Mouse (Mus musculus) embryo, embryonic 10 days (tissue): ENCODE measurements around the gene Ltb4r1.

Experiments
- DNase-seq: peaks from one replicate; pipeline ENCODE4 v3.0.0-alpha.2; 2015; ENCODE audit warnings: low spot score

Ltb4r1 gene

DNA sequence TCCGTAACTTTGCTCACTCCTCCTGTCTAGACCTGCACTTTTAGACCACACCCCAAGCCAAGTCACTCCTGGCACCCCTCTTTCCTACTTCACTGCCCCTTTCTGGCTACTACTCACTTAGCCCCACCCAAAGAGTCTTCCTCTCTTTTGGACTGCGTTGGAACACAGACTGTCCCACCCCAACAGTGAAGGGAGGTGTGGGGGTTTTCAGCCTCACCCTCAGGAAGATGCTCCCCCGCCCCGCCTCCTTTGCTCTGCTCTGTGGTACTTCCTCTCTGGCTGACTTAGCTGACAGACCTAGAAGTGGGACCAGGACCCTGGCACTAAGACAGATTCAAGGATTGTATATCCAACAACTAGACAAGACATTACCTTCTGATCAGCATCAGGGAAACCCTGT is at the start of gene Ltb4r1:
TSS of gene Ltb4r1 (plus strand) at position 267 of the 400 bp plus-strand sequence.
- DNase-seq, result no peak

DNA sequence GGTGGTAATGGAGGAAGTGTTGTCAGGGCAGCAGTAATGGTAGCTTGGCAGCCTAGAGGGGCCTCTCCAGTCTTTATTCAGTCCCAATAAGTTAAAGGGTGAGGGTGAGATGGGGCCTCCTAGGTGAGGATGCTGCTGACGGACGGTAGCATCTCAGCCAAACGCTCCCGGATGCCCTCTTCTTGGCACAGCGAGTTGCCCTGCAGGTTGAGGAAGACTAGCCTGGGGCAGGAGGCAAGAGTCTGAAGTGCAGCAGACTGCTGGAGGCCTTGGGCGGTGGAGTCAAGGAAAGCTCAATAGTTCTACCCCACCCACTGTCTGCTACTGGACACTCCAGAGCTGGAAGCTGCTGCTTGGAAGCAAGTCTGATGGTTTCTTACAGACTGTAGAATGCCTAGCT is 49.5 kb upstream of the Ltb4r1 start:
- no peak for DNase-seq

DNA sequence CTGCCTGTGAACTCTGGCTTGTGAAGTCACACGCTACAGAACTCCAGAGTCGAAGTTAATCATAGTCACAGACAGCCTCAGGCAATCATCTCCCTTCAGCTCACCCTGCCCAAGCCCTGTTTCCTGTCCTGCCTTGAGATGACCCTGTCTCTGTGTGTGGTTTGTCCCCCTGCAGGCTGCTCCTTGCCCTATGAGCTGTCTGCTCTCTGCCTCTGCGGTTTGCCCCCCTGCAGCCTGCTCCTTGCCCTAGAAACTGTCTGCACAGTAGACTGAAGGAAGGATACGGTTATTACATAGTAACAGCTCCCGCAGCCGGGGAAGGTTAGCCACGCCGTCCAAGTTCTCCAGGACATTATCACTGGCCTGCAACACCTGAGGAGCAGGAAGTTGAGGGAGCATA is 48.9 kb upstream of the Ltb4r1 start:
- no peak for DNase-seq

DNA sequence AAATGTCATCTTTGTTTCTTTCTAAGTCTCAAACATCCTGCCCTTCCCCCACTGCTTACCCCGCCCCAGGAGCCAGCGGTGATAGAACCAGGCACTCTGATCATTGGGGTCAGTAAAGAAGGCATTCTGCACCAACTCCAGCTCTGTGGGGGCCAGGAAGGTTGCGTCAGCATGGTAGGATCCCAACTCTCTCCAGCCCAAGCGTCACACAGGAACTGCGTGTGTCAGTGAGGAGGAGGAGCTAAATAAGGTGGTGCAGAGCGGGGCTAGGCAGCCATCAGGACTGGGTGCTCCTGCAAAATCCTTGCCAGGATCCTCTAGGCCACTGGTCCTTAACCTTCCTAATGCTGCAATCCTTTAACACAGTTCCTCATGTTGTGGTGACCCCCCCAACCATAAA is 46.0 kb upstream of the Ltb4r1 start:
- no peak for DNase-seq

DNA sequence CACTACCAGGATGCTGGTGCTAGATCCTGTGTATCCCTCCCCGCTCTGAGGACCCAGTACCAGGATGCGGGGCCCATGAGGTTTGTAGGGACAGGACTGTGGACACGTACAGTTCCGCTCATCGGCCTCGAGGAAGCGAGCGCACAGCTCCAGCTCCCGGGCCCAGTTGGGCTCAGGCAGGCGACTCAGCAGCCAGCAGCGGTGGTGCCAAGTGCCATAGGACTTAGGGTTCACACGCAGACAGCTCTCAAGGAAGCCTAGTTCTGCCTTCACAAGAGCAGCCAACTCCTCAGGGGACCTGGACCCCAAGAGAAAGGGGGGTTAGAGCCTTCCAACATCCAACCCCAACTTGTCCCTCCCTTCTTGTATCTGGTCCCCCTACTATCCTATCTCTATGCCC is 45.1 kb upstream of the Ltb4r1 start:
- no peak for DNase-seq

DNA sequence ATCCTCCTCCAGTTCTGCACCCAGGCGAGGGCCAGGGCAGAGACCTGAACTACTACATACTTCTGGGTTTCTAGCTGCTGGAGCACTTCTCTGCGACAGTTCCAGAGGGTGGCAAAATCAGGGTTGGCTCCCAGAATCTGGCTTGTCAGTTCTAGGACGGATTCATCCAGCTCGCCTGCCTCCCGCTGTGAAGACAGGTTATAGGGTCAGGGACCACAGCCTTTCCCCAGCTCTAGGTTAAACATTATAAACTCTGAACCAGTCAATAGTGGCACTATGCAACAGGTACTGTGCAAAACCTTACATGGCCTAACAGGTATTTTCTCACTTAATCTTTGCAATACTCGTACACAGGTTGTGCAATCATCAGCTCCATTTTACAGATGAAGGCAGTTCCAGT is 44.7 kb upstream of the Ltb4r1 start:
- DNase-seq, result no peak

DNA sequence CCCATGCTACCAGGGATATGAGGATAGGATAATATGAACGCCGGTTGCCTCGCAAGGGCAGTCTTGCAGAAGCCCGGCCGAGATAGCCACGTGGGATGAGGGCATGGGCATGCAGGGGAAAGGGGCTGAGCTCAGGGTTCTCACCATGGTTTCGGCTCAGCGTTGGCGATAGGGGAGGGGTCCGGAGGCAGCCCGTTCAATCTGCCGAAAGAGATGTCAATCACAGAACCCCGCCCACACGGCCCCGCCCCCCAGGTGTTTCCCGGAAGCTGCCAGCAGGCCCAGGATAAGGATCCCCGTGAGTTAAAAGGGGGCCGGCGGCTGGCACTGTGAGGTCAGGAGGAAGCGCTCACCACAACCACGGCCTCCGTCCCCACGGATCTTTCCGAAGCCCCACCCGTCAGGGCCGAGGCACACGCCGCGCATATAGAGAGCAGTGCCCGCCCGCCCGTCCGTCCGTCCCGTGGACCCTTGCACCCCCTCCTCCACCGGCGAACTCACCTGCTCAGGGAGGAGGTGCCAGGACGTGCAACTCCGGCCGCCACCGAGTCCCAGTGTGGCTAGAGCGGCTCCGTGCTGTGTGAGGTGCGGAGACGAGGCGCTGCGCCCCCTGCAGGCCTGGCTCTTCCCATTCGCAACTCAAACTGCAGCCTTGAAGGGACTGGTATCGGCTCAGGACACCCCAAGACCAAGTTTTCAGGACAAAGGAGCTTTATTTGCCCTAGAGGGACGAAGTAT is 43.9 kb upstream of the Ltb4r1 start, which contains the start of gene Rabggta:
TSS of gene Rabggta (minus strand) at position 564 of the 738 bp plus-strand sequence.
- DNase-seq, result peak; percentile 98

DNA sequence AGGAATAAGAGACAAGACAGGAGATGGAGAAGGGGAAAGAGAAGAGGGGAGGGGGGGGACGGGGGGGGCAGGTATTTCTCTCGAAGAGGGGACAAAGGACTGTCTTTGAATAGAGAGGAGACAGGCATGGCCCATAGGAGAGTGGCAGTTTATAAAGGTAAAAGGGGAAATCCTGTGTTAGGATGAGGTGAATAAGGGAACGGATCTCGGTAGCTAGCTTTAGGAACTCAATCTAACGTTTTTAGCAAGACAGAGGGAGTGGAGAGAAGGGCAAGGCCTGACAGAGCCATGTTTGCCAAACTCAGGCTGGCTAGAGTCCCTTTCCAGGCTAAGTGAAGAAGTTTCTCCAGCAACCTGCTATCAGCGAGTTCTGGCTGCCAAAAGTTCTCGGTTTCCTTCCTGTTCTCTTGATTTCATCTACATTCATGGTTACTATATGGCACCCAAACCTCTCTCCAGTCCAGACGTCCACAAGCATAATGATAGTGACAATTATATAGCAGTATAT is 43.3 kb upstream of the Ltb4r1 start:
- no peak for DNase-seq

DNA sequence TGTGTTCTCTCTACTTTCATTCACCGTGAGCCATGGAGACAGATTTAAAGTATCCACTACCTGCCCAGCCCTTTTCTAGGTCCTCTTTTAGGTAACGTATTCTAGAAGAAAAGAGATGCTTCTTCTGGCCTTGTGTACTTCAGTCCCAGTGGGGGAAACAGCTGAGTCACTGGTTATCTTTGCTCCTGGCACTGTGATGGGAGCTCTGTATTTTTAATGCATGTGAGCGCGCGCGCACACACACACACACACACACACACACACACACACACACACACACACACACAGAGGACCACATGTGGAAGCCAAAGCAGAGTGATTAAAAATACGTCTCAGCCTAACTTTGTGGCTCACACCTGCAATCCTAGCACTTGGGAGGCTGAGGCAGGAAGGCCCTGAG is 42.3 kb upstream of the Ltb4r1 start:
- DNase-seq, result no peak

DNA sequence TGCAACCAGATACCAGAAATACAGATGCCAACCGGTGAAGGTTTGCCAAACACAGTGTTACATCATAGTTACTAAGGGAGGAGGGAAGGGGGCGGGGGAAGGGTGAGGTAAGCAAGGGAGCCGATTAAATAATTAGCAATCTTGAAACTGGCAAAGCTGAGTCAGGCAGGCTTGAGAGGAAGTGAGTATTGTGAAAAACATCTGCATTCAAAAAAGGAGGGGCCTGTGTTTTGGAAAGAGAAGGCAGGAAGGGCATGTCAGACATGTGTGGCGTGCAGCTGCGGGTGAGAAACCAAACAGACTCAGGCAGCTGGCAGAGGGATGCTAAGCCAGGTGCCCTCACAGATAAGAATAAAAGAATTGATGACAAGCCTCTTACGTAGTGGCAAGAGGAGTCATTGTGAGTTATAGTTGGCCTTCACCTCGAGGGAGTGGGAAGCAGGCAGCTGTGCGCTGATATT is 41.3 kb upstream of the Ltb4r1 start:
- DNase-seq, result no peak

DNA sequence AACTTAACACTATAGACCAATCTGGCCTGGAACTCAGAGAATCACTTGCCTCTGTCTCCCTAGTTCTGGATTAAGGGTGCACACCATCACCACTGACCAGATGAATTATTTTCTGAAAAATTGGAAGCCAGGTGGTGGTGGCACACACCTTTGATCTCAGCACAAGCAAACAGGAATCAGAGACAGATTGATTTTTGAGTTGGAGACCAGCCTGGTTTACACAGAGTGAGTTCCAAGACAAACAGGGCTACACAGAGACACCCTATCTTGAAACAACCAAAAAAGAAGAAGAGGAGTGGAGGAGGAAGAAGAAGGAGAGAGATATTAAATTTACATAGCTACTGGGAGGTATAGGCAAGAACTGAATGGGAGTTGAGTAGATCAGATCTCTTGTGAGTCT is 39.5 kb upstream of the Ltb4r1 start:
- DNase-seq, result no peak

DNA sequence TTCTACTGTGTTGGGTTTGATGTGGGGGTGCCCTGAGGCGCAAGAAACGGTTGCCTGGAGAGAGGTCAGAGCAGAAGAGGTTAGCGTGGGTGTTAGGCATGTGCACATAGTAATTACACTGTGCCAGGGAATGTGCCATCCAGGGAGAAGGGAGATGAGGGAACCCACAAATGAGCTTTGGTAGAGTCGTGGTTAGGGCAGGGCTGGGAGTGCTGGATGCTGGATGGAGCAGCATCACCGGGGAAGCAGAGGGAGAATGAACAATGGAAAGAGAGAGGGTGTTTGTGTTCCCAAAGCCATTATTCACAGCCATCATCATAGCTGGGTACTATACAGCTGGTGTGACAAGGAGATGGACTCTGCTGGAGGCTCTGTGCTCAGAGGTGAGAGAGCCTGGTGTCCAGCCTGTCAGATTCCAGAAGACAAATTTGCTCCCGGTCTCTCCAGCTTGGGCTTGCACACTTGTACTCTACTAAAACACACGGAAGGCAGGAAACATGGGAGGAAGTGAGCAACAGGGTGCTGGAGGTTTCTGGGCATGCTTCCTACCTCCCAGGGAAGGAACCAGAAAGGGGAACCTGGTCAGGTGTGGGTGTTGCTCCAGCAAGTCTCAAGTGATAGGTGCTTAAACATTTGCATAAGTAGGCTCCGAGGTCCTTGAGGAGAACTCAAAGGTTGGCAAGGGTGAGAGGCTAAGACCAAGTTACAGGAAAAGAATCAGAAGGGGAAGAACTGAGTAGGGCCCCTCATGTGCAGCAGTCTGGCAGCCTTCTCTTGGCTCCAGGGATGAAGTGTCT is 37.7 kb upstream of the Ltb4r1 start:
- no peak for DNase-seq

DNA sequence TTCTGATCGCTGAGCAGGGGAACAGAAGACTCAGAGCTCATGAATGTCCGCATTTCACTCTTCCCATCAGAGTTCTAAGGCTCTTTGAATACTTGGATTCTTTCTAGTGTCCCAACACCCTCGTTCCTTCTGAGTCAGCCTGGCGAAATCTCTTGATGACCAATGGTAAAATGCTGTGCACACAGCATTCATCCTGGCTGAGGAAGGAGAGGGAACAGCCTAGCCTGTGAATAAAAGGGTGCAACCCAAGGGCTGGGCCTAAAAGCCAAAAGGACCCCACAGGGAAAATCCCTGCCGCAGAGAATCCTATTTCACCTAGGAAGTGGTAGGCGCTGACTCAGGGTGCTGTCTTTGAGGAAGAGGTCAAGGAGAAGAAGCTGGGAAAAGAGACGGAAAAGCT is 35.6 kb upstream of the Ltb4r1 start:
- DNase-seq, result no peak

DNA sequence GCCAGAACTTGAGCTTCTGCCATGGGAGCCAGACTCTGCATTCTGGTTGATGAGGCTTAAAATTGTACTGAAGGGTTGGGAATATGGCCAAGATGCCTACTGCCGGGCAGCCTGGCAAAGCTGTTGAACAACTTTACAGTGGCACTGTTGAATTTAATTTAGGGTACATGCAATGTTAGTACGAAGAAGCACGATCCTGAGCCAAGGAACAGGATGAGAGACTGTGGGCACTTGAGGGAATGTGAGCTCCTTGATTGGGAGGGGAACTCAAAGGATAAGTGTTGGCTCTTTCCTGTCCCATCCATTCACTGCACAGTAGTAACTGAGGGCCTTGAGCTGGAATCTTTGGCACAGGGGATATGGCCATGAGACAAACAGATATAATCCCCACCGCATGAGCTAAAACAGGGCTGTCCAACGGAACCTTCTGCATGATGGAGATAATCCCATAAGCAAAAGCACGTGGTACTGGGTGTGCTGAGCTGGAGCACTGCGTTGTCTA is 35.2 kb upstream of the Ltb4r1 start:
- DNase-seq, result no peak

DNA sequence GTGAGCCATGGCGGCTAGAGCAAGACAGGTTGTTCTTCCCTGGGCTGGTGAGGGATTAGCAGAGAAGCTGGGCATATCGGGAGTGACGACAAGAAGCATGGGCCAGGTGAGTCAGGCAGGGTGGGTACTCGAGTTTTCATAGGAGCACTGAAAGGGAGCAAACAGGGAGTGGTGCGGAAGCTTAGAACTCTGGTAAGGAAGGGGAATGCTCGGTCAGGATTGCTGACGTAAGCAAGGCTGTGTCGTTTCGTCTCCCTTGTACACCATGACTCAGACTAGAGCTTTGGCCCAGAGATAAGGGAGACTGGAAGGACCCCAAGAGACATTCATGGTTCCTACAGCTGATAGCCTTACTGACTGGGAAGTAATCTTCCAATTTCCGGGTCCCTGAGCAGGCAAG is 31.9 kb upstream of the Ltb4r1 start:
- DNase-seq, result no peak

DNA sequence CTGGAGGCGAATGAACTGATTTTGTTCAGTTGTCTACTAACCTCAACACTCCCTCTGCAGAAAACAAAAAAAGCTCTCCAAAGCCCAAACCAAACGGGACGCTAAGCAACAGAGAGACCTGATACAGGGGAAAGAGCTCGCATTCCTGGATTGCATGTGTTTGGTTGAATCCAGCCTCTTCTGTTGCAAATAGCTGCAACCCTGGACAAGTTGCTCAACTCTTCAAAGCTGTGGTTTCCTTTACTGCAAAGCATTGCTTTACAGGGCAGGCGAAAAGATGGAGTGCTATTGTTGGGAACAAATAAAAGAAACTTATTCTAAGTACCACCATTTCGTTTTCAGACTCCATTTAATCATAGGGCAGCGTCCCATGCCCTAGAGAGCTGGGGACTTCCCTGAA is 30.9 kb upstream of the Ltb4r1 start:
- DNase-seq, result no peak

DNA sequence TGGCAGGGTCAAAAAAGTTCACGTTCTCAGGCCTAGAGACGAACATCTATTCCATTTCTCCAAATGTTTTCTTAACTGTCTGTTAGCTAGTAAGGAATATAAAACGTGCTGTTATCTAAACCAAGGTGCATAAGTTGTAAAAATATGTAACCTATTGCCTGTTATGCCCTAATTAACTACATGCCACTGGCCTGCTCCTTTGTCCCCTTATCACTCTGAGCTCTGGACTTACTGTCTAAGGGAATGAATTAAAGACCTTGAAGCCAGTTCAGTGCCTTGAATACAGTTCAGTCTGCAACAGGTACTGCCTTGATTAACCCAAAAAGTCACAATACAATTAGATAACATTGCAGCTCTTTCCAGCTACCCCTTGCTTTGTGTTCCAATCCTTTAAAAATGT is 30.4 kb upstream of the Ltb4r1 start:
- DNase-seq, result no peak

DNA sequence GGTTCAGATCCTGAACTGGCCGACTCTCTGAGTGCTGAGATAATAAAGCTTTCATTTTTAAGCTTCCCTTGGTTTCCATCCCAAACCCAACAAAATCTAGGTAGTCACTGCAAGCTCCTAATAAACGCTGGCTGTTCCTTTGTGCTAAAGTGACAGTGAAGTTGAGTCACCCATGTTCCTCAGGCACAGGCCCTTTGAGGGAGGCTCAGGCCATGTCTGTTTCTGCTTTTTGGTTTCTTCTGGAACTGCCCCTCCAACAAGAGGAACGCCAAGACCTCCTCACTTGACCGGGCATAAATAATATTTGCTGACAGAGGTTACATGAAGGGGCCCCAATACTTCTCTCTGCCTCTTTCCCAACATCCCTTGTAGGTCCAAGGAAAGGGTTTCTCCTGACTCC is 30.0 kb upstream of the Ltb4r1 start:
- no peak for DNase-seq

DNA sequence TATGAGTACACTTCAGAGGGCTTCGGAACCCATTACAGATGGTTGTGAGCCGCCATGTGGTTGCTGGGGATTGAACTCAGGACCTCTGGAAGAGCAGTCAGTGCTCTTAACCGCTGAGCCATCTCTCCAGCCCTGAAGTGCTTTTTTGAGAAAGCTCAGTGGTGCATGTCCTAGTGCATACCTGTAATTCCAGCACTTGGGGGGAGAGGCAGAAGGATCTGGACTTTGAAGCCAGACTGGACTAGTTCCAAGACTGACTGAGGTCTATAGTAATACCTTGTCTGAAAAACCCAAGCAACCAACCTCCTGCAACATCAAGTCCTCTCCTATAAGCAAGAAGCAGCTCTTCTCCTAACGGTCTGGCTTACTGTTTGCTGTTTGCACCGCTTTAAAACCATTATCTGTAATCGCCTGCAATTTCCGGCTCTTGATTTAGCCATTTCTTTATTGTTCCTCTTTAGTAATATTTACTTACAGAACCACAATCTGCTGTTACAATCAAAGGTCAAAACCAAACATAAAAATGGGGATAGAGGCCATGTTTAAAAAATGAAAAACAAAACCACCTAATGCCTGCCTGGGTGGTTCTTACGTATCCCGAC is 28.6 kb upstream of the Ltb4r1 start:
- DNase-seq, result no peak

DNA sequence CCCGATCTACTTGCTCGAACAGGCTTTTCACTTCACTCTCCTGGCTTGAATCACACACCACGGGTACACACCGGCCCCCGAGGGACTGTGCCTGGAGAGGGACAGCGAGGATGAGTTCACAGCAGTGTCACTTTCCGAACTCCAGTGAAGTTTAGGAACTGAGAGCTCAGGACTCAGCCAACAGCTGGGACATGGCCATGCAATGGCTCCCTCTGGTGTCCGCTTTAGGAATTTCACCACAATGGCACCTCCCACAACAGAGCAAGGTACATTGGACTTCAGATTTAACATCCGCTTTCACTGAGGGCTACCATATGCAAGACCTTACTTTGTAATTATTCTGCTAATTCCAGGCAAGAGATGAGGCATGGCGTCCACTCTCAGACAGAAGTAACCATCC is 22.1 kb upstream of the Ltb4r1 start:
- peak; percentile 91 for DNase-seq

DNA sequence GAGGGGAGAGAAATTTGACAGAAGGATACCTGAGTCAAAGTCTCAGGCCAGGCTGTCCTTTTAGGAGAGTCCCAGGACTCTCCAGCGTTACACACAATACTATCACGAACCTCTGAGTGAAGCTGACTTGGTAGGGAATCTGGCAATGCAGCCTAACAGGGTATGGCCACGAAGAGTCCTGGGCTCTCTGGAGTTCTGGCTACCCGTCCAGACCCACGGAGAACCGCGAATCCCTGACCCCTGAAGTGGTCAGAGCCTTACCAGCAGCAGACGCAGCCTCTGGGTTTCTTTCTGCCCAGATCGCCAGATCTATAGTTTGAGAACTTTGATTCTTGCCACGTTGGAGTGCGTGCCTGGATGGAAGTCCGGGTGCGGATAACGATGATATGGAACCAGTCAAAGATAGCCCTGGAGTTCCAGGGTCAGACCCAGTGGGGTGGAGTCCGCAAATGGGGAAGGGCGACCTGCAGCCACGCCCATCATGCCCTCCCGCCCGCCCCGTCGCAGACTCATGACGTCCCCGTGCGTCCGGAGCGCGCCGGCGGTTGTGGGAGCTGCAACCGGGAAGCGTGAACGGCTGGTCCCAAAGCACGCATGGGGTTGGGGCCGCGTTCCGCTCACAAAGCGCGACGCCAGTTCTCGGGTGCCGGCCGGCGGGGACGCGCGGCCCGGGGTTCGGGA is 20.4 kb upstream of the Ltb4r1 start, which contains the start of the genes Dhrs1 and Nop9:
TSS of gene Dhrs1 (minus strand) at position 511 of the 681 bp plus-strand sequence.
TSS of gene Nop9 (plus strand) at position 514 of the 681 bp plus-strand sequence.
- peak; percentile 94 for DNase-seq

DNA sequence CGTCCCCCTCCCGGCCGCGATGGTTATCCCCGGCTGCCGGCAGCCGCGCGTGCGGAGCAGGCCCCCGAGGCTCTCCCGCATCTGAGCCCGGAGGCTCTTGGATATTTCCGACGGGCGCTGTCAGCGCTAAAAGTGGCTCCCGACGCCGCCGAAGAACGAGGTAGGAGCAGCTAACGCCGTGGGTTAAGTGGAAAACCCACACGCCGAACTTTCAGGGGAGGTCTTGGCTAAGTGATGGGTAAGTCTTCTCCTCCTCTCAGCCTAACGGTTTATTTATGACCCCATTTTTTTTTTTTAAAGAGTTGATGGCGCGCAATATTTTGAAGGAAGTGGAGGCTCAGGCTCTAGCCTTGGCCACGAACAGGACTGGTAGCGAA is 19.9 kb upstream of the Ltb4r1 start:
- DNase-seq, result no peak
